Mouse (Mus musculus): Measurements from ENCODE around the gene Zbtb39.

DNA sequence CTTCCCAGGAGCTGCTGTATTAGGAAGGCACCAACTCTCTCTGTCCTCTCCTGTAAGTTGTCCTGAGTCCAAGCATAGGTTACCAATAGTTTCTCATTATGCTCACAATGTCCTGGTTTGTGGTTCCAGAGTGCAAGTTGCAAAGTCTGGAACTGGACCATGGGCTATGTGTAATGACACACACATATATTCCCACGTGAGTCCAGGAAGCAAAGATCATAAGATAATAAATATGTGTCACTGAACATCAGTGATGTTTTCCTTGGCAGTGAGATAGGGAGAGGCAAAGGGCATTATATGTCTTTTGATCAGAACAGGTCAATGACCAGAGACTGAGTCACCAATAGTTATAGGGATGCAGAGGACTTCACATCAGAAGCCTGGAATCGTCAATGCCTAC, 36.7 kb downstream of the Zbtb39 start, which contains the start of gene Rdh9:
- TF ChIP-seq CTCF (IDR thresholded peaks at IDR 0.05) (no peak), POLR2A (IDR thresholded peaks at IDR 0.05; ENCODE audit: insufficient read depth, low read depth, low read length) (no peak)
